Mouse (Mus musculus) frontal cortex, adult 2 months (tissue): ENCODE measurements at regions not wholly inside any gene's neighbourhood (a gene's known extent, or its start where the extent isn't known, plus 50 kb on each side); places are given as distances from the start of the nearest gene placed in this dataset.

ENCODE experiments used
- DNase-seq, 2 experiments: peaks; one replicate each; pipeline ENCODE4 v3.0.0; 2022; ENCODE audit warnings: low spot score in 1 of 2; ENCODE audit errors: extremely low spot score in 1 of 2

DNA sequence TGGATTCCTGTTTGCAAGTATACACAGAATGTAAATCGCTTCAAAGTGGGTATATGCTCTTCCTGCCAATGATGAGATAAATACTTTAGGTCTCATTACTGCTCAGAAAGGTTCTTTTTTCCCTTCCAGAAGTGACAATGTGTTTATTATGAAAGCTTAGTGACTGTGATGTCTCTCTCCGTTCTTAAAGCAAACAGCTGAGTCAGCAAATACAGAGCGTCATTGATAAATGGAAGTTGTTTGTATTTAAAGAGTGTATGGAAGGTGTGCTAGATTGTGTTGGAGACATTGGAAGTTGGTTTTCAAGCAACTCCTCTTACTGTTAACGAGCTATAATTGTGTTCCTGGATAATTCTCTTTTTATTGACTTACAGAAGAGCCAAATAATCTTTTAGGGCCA is 408.0 kb downstream of the Prr30 start:
- no peak for DNase-seq

DNA sequence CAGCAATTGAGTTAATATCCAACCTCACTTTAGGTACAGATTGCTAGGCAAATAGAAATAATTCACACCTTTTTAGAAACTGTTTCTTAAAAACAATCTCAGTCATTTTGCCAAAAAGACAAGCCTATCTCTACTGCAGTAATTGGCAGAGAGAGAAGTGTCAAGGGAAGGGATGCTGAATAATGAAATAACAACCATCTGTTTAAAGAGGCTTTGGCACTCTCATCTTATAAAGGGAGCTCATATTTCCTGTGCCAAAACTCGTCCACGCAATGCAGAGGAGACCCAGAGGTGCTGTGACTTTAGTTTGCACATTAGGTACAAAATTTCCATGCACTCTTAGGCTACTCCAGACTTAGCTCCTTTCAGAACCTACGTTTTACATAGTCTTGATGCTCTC is 418.2 kb downstream of the Prr30 start:
- DNase-seq, result peak in 1 of 2 experiments; percentile 10

DNA sequence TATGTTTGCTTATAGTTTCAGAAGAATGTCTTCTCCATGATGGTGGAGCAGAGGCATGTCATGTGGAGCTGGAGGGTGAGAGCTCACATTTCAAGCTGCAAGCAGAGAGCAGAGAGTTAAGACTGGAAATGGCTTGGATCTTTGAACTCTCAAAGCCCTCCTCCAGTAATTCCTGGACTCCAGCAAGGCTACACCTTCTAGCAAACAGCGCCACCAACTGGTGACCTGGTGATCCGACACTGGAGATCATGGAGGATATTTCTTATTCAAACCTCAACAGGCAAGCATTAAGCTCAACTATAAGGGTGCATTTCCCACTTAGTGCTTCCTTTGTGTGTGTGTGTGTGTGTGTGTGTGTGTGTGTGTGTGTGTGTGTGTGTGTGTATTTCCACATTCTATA is 446.2 kb downstream of the Prr30 start:
- no peak for DNase-seq

DNA sequence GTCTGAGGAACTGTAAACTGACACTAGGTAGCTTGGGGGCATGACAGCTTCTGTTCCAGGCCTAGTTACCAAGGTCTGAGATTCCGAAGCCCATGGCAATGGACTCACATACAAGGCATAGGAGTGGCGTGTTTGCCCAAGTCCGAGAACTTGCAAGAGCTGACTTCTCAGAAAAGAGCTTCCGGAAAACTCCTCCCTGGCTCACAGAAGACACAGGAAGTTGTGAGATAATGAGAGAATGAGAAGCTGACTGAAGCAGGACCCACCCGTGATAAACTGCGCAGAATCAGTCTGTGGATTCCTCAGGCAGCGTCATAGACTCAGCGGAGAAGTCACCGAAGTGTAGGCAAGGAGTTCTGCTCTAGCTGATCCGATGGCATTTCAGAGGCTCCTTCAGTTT is 447.4 kb downstream of the Prr30 start:
- DNase-seq, result no peak

DNA sequence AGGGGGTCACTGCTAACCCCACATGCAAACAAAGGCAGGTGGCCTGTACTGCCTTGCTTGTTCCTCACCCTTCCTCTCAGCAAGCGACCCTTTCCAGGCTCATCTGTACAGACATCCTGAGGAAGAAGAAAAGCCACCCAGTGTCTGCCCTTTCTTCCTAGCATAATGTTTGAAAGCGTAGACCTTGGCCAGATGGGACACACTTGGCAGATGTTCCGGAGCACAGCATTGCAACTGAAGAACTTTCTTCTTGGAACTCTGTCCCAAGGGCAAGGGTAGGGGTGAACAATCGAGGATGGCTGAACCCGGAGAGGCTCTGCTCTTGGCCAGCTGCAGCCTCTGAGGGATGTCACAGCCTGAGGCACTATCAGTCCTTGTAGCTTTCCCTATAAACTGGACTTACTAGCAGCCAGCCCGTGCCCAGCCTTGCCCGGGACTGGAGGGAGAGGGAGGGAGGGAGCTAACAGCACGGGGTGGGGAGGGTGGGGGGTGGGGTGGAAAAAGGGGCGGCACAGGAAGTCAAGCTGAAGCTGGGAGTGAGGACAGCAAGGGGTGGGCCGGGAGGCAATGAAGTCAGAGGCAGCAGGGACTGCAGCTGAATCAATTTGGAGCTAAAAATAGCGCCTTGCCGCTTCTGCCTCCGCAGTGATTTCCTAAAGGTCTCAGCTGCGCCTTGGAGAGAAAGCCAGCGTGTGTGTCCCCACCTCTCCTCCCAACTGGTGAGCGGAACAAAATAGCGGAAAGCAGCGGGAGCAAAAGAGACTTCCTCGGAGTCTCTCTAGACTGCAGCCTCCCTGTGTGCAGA is 450.2 kb downstream of the Prr30 start:
- peak; percentile 70 to 78 for DNase-seq

DNA sequence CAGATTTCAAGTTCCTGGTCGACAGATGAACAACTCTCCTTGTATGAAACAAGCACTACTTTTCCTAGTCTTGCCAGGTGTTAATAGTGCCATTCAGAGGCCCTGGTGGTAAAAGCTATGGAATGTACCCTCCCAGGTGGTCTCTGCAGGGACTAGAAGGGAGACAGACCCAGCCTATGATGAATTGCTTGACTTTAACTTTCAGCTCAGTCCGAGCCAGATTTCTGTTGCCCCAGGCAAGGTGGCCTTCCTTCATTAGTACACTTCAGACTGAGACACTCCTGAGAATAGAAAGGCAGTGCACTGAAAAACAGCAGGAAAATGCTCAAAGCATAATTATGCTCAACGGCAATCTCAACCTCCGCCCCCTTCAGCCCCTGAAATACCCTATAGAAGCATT is 450.8 kb upstream of the Klf12 start:
- DNase-seq, result no peak

DNA sequence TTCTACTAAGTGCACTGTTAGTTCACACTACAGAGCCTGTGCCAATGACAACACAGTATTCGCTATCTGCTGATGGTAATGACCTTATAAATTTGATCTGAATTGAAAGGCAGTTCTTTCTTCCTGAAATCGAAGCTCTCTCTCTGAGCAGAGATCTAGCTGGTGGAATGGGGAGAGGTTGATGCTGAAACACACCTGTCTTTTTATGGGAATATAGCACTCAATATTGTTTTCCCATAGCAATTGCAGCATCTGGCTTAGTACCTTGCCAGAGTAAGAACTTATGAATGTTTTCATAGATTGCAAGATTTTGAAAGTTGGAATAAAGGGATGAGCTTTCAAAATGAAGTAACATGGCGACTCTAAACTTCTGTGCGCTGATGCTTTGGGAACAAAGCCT is 444.0 kb upstream of the Klf12 start:
- no peak for DNase-seq

DNA sequence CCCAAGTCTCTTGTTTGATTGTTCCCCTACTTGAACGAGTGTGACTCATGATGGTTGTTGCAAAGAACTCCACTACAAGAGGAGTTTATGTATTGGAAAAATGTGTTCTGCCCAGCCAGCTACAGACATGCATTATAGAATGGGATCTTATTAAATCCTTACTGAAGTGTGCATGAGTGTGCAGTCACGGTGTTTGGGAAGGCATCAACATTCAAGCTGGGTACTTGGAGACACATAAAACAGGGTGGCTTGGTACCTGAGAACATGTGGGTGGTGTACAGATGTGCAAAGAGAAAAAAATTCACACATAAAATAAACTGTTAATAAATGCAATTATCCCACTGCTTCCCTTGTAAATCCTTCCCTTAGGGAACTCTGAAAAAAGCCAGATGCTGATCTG is 443.2 kb upstream of the Klf12 start:
- no peak for DNase-seq

DNA sequence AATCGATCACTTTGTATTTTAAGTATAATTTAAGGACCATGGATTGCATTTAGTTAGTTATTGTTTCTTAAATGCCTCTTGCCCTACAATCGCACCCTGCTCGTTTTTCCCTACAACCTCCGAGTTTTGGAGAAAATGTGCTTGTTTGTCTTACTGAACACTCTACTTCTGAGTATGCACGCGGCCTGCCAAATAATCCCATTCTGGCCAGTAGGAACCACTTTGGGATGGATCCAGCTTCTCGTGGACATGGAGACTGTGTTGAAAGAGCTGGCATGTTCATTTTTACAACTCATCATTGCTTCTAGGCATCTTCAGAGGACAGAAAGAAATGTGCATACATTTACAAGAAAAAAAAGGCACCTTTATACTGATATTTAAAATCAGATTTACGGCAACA is 440.5 kb upstream of the Klf12 start:
- no peak for DNase-seq

DNA sequence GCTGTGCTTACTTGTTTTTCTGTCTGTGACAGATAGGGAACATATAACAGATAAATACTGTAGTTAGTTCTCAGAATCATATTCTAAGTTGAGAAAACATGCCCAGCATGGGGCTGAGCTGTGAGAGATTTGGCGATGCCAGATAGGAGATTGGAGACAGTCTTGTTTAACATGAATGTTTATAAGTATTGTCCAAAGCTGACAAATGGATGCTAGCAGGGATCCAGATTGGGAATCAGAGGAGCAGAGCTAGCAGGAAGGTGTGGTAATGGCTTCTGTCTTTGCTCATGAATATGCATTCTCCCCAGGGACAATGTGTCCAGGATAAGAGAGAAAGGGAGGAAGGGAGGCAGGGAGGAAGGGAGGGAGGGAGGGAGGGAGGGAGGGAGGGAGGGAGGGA is 436.2 kb upstream of the Klf12 start:
- no peak for DNase-seq

DNA sequence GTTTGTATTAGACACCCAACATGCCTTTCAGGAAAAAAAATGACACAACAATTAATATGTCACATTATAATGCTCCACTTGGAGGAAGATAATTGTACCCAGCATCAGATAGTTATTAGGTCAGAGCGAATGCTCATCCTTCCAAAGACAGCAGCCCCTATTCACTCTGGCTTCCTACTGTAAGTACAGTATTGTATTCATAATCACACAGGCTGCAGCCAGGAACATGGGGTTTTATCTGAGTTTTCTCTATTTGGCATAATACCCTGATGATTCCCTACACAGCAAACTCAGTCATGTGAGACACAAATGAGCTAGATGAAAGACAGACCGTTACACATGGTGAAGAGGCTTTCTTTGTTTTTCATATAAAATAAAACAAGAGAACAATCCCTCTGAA is 430.5 kb upstream of the Klf12 start:
- no peak for DNase-seq

DNA sequence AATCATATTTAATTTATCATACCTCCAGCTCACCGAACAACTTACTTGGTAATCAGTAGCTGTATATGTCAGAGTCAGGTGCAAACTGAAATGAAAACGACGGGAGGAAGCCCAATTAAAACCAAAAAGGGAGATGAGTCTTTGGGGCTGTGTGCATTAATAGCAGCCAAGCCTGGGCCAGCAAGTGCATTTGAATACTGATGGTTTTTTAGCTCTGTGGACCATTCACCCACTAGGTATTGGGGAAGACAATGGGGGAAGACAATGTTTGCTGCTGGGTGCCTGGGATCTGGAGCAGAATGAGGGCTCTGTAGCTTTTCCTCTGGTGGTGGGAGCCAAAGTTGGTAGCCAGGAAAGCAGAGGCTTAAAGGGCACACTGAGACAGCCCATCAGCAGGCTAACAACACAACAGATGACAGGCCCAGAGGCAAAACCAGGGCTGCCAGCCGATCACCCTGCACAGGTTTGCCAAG is 429.6 kb upstream of the Klf12 start:
- DNase-seq, result no peak

DNA sequence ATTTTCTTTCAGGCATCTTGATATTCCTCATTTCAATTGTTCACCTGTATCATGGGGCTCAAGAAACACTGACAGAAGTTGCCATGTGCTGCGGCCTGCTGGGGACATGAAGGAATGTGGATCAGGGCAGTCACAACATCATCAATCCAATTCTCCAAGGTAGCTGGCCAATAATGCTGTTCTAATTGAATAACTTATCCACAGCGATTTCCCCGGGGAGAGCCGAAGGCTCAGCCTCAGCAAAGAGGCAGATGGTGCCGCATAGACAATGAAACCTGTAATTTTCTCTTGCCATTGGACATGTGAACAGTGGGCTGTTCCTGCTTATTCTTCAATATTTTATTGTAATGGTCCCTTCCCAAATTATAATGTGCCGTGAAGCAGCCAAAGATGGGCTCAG is 429.1 kb upstream of the Klf12 start:
- no peak for DNase-seq

DNA sequence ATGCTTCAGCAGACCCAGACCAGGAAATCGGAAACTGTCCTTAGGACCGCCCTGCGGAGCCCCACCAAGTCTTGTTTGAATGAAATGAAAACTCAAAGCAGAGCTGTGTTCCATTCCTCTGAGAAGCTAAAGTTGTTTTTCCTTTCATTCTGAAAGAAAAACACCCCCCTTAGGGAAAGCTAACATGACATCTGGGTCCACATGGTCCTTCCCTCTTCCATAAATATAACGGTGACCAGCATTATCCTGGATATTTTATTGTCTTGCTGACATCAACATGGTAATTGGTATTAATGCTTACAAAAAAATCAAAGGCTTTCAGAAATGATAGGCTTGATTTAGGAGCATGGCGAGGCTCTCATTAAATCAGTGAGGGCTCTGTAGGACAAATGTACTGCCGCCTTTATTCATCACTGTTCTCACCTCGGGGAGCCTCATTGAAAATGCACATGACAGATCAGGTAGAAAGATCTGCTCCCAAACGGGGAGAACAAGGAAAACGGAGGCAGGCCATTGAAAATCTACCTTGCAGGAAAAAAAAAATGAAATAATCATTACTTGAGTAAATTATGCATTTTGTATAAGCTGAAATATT is 381.0 kb upstream of the Klf12 start:
- no peak for DNase-seq

DNA sequence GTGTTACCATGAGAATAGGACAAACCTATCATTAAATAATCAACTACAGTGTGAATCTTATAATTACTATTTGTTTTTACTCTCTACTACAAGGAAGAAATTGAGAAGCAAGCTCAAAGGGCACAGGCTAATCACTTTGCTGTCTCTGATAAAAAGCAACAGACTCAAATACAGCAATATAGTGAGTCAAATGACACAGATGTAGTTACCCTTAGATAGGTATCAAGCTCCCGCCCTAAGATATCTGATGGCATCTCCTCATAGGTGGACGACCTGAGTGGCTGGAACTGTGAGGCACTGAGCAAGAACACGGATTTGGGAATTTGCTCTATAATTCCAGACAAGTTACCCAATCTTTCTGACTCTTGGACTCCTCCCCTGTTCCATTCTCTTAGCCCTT is 379.7 kb upstream of the Klf12 start:
- DNase-seq, result no peak

DNA sequence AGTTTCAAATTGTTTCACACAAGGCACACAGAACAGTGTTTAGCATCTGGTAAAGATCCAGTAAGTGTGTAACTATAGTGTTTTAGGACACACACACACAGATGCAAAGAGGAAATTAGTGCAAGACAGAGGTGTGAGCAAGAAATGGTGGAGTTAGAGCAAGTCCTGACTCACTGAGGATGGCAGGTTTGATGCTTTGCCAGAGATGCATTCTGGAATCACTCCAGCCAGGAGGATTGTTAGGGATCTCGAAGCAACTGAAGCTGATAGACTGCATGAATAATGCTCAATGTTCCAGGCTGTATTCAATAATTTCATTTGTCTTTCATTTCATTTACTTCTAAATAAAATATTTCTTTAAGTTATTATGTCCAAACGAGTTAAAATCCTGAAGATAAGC is 357.6 kb upstream of the Klf12 start:
- no peak for DNase-seq

DNA sequence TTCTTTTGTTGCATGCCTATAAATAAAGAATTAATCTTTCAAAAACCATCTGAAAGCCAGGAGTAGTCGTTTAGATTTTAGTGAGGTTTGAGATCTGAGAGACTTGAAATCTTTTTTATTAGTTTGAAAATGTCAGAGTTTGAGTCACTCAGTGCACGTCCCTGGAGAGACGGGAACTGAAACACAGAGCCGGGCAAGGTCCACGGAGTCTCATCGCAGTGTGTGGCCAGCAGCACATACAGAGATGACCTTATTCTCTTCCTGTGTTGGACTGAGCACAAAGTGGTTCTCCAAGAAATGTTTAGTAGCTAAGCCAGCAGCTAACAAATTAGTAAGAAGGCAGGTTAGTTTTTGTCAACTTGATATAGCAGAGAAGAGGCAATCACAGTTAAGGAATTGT is 350.0 kb upstream of the Klf12 start:
- DNase-seq, result no peak

DNA sequence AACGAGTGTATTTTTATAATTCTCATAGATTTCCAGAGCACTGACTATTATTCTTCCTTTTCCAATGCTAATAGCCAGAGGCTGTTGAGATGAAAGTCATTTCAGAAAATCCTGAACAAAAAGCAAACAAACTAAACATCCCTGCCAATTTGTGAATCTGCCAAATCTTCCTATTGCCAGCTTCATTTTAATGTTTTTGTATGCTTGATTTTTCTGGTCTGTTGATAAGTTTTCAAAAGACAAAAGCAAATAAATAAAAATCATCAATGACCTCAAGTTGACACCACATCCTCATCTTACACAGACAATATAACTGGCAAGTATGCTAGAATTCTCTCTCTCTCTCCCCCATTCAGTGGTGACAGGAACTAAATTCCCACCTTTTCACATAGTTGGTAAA is 347.2 kb upstream of the Klf12 start:
- DNase-seq, result no peak

DNA sequence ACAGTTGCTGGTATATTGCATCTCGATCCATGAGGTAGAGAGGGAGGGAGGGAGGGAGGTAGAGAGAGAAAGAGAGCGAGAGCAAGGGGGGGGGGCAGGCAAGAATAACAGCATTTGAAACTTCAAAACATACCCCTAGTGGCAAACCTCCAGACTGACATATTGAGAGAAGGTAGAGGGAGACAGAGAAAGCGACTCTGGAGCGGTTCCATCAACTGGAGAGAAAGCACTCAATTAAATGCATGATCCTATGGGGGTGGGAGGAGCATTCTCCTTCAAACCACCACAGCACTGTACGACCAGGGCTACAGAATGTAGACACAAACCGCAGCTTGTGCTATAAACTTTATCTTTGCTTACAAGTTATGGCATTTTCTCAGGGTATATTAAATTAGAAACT is 345.7 kb upstream of the Klf12 start:
- DNase-seq, result no peak

DNA sequence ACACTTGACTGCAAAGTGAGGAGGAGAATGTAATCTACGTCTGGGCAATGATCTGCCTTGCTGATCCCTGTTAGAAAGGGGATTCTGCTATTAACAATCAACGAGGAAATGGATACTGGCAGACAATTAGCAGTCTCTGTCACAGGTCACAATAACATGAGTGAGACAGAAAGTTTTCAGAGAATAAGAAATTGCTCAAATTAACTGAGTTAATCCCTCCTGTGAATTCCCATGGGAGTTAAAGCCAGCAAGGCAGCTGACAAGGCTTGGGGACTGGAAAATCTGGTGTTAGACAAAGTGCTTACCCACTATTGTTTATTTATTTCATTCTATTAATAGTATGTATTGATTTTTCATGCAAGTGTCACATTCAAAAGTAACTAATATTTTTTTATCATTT is 343.0 kb upstream of the Klf12 start:
- no peak for DNase-seq

DNA sequence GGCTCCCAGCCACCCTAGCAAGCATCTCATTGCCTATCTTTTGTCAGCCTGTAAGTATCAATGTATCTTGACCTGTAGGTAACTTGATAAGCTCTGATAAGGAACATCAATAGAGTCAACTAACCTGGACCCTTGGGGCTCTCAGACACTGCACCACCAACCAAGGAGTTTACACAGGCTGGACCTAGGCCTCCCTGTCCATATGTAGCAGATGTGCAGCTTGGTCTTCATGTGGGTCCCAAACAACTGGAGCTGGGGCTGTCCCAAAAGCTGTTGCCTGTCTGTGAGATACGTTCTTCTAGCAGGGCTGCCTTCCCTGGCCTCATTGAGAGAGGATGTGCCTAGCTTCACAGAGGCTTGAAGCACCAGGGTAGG is 335.2 kb upstream of the Klf12 start:
- no peak for DNase-seq

DNA sequence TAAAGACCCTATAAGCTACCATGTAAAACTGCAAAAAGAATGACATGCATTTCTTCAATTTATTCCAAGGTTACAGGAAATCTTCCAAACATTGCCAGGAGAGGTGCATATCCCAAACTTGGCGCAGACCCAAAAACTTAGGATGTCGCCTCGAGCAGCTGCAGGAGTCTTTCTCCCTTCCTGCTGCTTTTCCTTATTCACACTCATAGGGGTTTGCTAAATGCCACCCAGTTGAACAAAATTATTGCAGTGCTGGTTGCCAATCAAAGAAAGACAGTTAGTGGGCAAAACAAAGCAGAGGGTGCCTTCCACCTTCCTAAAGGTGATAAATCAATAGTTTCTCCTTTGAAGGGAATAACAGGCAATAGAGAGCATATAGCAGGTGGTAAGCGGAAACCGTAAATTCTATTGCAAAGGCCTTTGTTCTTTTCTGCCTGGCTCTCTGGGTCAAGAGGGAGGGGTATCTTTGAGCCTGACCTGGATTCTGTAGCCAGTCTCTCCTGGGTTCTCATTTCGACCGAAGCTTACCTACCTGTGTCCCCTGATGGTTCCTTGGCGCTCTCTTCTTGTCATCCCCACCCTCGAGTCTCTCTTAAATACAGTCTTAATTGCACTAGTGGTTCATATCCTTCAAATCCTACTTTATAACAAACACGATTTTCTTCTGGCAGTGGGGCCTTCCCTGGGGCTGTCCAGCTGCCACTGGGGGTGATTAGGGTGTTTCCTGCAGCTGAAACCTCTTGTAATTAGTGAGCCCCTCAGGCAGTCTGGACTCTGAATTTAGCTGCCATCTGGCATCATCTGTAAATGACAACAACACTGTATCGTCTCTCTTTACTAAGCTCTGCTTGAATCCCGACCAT is 334.5 kb upstream of the Klf12 start:
- no peak for DNase-seq
